Mouse (Mus musculus): ENCODE results near the gene Stxbp6. TPM values are rescaled to one million over a fixed set of nuclear protein-coding genes. Genes with fewer than 3 reads are reported as not detected.

Gene Stxbp6
- total and polyA plus RNA-seq, 3 experiments = not detected

DNA sequence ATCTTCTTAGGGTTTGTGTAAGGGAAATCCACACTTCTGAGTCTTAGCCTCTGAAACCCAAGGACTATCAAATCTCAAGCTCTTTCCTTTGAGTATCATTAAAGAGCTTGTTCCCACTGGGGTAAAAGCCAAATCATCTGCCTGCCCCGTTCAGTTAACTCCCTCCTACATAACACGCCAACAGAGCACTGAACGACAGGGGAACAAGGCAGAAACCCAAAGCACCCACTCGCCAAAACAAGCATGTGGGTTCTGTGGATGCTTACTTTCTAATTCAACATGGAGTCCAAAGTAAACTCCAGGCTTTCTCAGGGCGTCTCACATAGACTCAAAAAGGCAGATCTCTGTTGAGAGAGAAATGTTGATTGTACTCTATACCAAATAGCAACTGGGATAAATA is 126.7 kb downstream of the Stxbp6 start:
- DNase-seq (ENCODE audit: low read depth, low spot score) = no peak
- H3K9ac ChIP-seq (ENCODE audit: control insufficient read depth, low read depth, low read length, poor library complexity, severe bottlenecking) = no peak overlapping the region
- no peak overlapping the region for H3K27ac ChIP-seq (ENCODE audit: control insufficient read depth, low read depth, low read length)
- H3K4me1 ChIP-seq (ENCODE audit: control insufficient read depth in 1 of 2, insufficient read depth in 2 of 2, low read length in 2 of 2) = no peaks in the 10 kb centered on the region
- no peaks in the 10 kb centered on the region for H3K36me3 ChIP-seq (ENCODE audit: control insufficient read depth in 1 of 2, insufficient read depth in 2 of 2, low read length in 2 of 2)
- H3K9me3 ChIP-seq (replicated peaks; ENCODE audit: insufficient read depth, low read length) = no peaks in the 10 kb centered on the region
- H3K4me3 ChIP-seq (ENCODE audit: control insufficient read depth in 1 of 2, insufficient read depth in 1 of 2, low read depth in 2 of 2, low read length in 2 of 2) = no peak overlapping the region
- no peaks in the 10 kb centered on the region for H3K79me2 ChIP-seq (ENCODE audit: control insufficient read depth, insufficient read depth, low read length, poor library complexity)
- no peaks in the 10 kb centered on the region for H3K27me3 ChIP-seq (ENCODE audit: control insufficient read depth in 1 of 2, insufficient read depth in 2 of 2, low read length in 2 of 2)
- TF ChIP-seq CTCF (IDR thresholded peaks at IDR 0.05 in 2 of 3, conservative IDR thresholded peaks at IDR 0.05 in 1 of 3; ENCODE audit: control insufficient read depth in 1 of 3, insufficient read depth in 1 of 3, low read depth in 2 of 3, low read length in 3 of 3, poor library complexity in 1 of 3, severe bottlenecking in 1 of 3) (no peak), MAFK (IDR thresholded peaks at IDR 0.05; ENCODE audit: borderline replicate concordance, low read depth, low read length) (no peak), UBTF (IDR thresholded peaks at IDR 0.05; ENCODE audit: borderline replicate concordance, insufficient read depth, low read depth, low read length) (no peak), TAL1 (IDR thresholded peaks at IDR 0.05; ENCODE audit: low read length) (no peak), SMC3 (IDR thresholded peaks at IDR 0.05; ENCODE audit: low read depth, low read length) (no peak), MXI1 (IDR thresholded peaks at IDR 0.05; ENCODE audit: low read depth, low read length) (no peak), JUND (IDR thresholded peaks at IDR 0.05; ENCODE audit: low read depth, low read length) (no peak), CHD2 (IDR thresholded peaks at IDR 0.05; ENCODE audit: low read length) (no peak), MAX (IDR thresholded peaks at IDR 0.05; ENCODE audit: low read length) (no peak), GATA1 (IDR thresholded peaks at IDR 0.05; ENCODE audit: low read depth, low read length) (no peak), POLR2AphosphoS5 (IDR thresholded peaks at IDR 0.05; ENCODE audit: borderline replicate concordance, low read depth, low read length) (no peak), NRF1 (IDR thresholded peaks at IDR 0.05; ENCODE audit: insufficient read depth, low read depth, low read length, poor library complexity, severe bottlenecking) (no peak), MEF2A (IDR thresholded peaks at IDR 0.05; ENCODE audit: extremely low read depth, insufficient replicate concordance, low read depth, low read length, poor library complexity, severe bottlenecking) (no peak), ZMIZ1 (IDR thresholded peaks at IDR 0.05; ENCODE audit: low read depth, low read length) (no peak), USF1 (IDR thresholded peaks at IDR 0.05; ENCODE audit: low read depth, low read length) (no peak)

DNA sequence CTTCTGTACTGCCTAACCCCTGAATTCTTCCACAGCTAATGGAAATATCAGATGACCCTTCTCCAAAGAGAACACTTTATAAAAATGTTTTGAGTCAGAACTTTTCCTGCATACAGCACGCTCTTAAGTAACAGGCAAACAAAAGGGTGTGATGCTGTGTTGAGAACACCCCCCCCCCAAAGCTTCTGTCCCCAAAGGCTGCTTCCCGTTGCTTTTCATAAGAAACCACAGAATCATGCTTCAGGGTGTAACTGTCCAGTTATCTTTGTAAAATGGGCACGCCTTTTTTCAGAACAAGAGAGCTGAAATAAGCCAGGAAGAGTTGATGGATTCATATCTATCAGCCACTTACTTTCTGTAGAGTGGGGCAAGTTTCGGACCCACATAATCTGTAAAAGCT is 134.2 kb downstream of the Stxbp6 start:
- no peak for TF ChIP-seq UBTF (IDR thresholded peaks at IDR 0.05; ENCODE audit: borderline replicate concordance, insufficient read depth, low read depth, low read length)
- no peak for TF ChIP-seq MYC (IDR thresholded peaks at IDR 0.05; ENCODE audit: low read depth, low read length)
- no peak for TF ChIP-seq TCF12 (IDR thresholded peaks at IDR 0.05; ENCODE audit: low read depth, low read length)
- TF ChIP-seq HCFC1 (IDR thresholded peaks at IDR 0.05; ENCODE audit: low read depth, low read length) = no peak
- TF ChIP-seq ELF1 (IDR thresholded peaks at IDR 0.05; ENCODE audit: low read depth, low read length) = no peak
- no peak for TF ChIP-seq MAFK (IDR thresholded peaks at IDR 0.05; ENCODE audit: borderline replicate concordance, low read depth, low read length)
- no peak for TF ChIP-seq GABPA (IDR thresholded peaks at IDR 0.05; ENCODE audit: low read depth, low read length)
- TF ChIP-seq CHD1 (IDR thresholded peaks at IDR 0.05; ENCODE audit: low read depth, low read length) = no peak
- no peak for TF ChIP-seq JUND (IDR thresholded peaks at IDR 0.05; ENCODE audit: low read depth, low read length)
- TF ChIP-seq NRF1 (IDR thresholded peaks at IDR 0.05; ENCODE audit: insufficient read depth, low read depth, low read length, poor library complexity, severe bottlenecking) = no peak
- no peak overlapping the region for H3K9ac ChIP-seq (ENCODE audit: control insufficient read depth, low read depth, low read length, poor library complexity, severe bottlenecking)
- H3K36me3 ChIP-seq (ENCODE audit: control insufficient read depth in 1 of 2, insufficient read depth in 2 of 2, low read length in 2 of 2) = no peaks in the 10 kb centered on the region
- H3K4me3 ChIP-seq (ENCODE audit: control insufficient read depth in 1 of 2, insufficient read depth in 1 of 2, low read depth in 2 of 2, low read length in 2 of 2) = no peak overlapping the region
- no peaks in the 10 kb centered on the region for H3K79me2 ChIP-seq (ENCODE audit: control insufficient read depth, insufficient read depth, low read length, poor library complexity)
- H3K27me3 ChIP-seq (ENCODE audit: control insufficient read depth in 1 of 2, insufficient read depth in 2 of 2, low read length in 2 of 2) = no peaks in the 10 kb centered on the region
- DNase-seq (ENCODE audit: low read depth, low spot score) = no peak
- no peak overlapping the region for H3K27ac ChIP-seq (ENCODE audit: control insufficient read depth, low read depth, low read length)
- no peaks in the 10 kb centered on the region for H3K4me1 ChIP-seq (ENCODE audit: control insufficient read depth in 1 of 2, insufficient read depth in 2 of 2, low read length in 2 of 2)
- H3K9me3 ChIP-seq (replicated peaks; ENCODE audit: insufficient read depth, low read length) = no peaks in the 10 kb centered on the region
